Mouse (Mus musculus): ENCODE data around the gene Cxcl3. TPM values are rescaled to one million over a fixed set of nuclear protein-coding genes. Genes with fewer than 3 reads are reported as not detected.

Gene Cxcl3
- polyA plus RNA-seq (2014; fragmentation: Nextera tagmentation; extraction: Ambion mirVana): 0.18 TPM in 1 of 2 replicates, not detected in the other

- Histone ChIP-seq H3K9ac (no peak within 1 kb of the TSS), H3K9me3 (ENCODE audit: low read depth, low read length) (no peaks in the 10 kb centered on the region), H3K27ac (ENCODE audit: low read depth) (no peak within 1 kb of the TSS), H3K4me2 (peak within 1 kb of the TSS; percentile 66), H3K36me3 (ENCODE audit: insufficient read depth) (no peaks in the 10 kb centered on the region), H3K4me1 (ENCODE audit: insufficient read depth) (0 out of 2 replicates have a peak, but pooled peaks cover 5% of the 10 kb centered on the region), H3K4me3 (ENCODE audit: low read depth, low read length) (peak within 1 kb of the TSS; percentile 22; the same call in 1 of the 2 replicates), H3K27me3 (ENCODE audit: insufficient read depth, low read length) (no peaks in the 10 kb centered on the region)
- ATAC-seq (ENCODE audit: insufficient read depth) (peak; percentile 80; the same call in 1 of the 2 replicates), DNase-seq (peak; percentile 67)
- WGBS: 16% methylated on average over 24 of the region's 26 CpGs
- peak; percentile 56 for TF ChIP-seq CTCF (IDR thresholded peaks at IDR 0.05; ENCODE audit: low read depth)
Measured at GRCm38 (mm10) chr5:90785659-90786588, at the start of gene Cxcl3. Cxcl3 (plus strand) TSS chr5:90786103.

- Histone ChIP-seq H3K4me1 (ENCODE audit: insufficient read depth) (no peaks in the 10 kb centered on the region), H3K4me2 (no peak overlapping the region), H3K4me3 (ENCODE audit: low read depth, low read length) (no peak overlapping the region), H3K27ac (ENCODE audit: low read depth) (no peak overlapping the region), H3K36me3 (ENCODE audit: insufficient read depth) (no peaks in the 10 kb centered on the region), H3K9ac (no peak overlapping the region), H3K27me3 (ENCODE audit: insufficient read depth, low read length) (no peaks in the 10 kb centered on the region), H3K9me3 (ENCODE audit: low read depth, low read length) (no peaks in the 10 kb centered on the region)
- DNase-seq: peak; percentile 23
- no peak for ATAC-seq (ENCODE audit: insufficient read depth)
- WGBS: 56% methylated on average over 4 of the region's 4 CpGs
- no peak for TF ChIP-seq CTCF (IDR thresholded peaks at IDR 0.05; ENCODE audit: low read depth)
Measured at GRCm38 (mm10) chr5:90742029-90742428, 43.9 kb upstream of the Cxcl3 start.

GRCm38 (mm10) chr5:90753934-90754333 is 32.0 kb upstream of the Cxcl3 start:
- 94% methylated on average over 1 of the region's 1 CpGs for WGBS

GRCm38 (mm10) chr5:90758020-90758605 is 27.8 kb upstream of the Cxcl3 start:
- TF ChIP-seq CTCF (IDR thresholded peaks at IDR 0.05; ENCODE audit: low read depth): no peak
- H3K4me1 ChIP-seq (ENCODE audit: insufficient read depth): peaks cover 9% of the 10 kb centered on the region
- no peak overlapping the region for H3K4me3 ChIP-seq (ENCODE audit: low read depth, low read length)
- H3K36me3 ChIP-seq (ENCODE audit: insufficient read depth): no peaks in the 10 kb centered on the region
- 40% methylated on average over 5 of the region's 5 CpGs for WGBS
- ATAC-seq (ENCODE audit: insufficient read depth) (peak; percentile 35; the same call in 1 of the 2 replicates), DNase-seq (peak; percentile 85)
- no peak overlapping the region for H3K27ac ChIP-seq (ENCODE audit: low read depth)
- H3K4me2 ChIP-seq: no peak overlapping the region
- no peak overlapping the region for H3K9ac ChIP-seq
- H3K9me3 ChIP-seq (ENCODE audit: low read depth, low read length): no peaks in the 10 kb centered on the region
- peaks cover 9% of the 10 kb centered on the region for H3K27me3 ChIP-seq (ENCODE audit: insufficient read depth, low read length)

More at GRCm38 (mm10) chr5:90753934-90754333, 32.0 kb upstream of the Cxcl3 start:
- no peak for TF ChIP-seq CTCF (IDR thresholded peaks at IDR 0.05; ENCODE audit: low read depth)
- Histone ChIP-seq H3K4me1 (ENCODE audit: insufficient read depth) (peaks cover 7% of the 10 kb centered on the region), H3K4me3 (ENCODE audit: low read depth, low read length) (no peak overlapping the region), H3K4me2 (no peak overlapping the region), H3K27ac (ENCODE audit: low read depth) (no peak overlapping the region), H3K36me3 (ENCODE audit: insufficient read depth) (no peaks in the 10 kb centered on the region), H3K9ac (no peak overlapping the region), H3K9me3 (ENCODE audit: low read depth, low read length) (no peaks in the 10 kb centered on the region), H3K27me3 (ENCODE audit: insufficient read depth, low read length) (no peaks in the 10 kb centered on the region; the same call in 1 of the 2 replicates)
- ATAC-seq (ENCODE audit: insufficient read depth) (no peak), DNase-seq (no peak)

- Histone ChIP-seq H3K27me3 (ENCODE audit: insufficient read depth, low read length) (peaks cover 9% of the 10 kb centered on the region), H3K9ac (no peak within 1 kb of the TSS), H3K4me3 (ENCODE audit: low read depth, low read length) (peak within 1 kb of the TSS; percentile 30), H3K4me1 (ENCODE audit: insufficient read depth) (peaks cover 9% of the 10 kb centered on the region), H3K4me2 (peak within 1 kb of the TSS; percentile 65), H3K36me3 (ENCODE audit: insufficient read depth) (no peaks in the 10 kb centered on the region), H3K27ac (ENCODE audit: low read depth) (no peak within 1 kb of the TSS), H3K9me3 (ENCODE audit: low read depth, low read length) (no peaks in the 10 kb centered on the region)
- TF ChIP-seq CTCF (IDR thresholded peaks at IDR 0.05; ENCODE audit: low read depth): no peak
- DNase-seq (peak; percentile 46), ATAC-seq (ENCODE audit: insufficient read depth) (peak; percentile 50; the same call in 1 of the 2 replicates)
- WGBS: 6% methylated on average over 32 of the region's 32 CpGs
Measured at GRCm38 (mm10) chr5:90759077-90760065, 26.5 kb upstream of the Cxcl3 start, which contains the start of gene Cxcl5. Cxcl5 (plus strand) TSS chr5:90759360.

GRCm38 (mm10) chr5:90760303-90760702 is 25.6 kb upstream of the Cxcl3 start:
- Histone ChIP-seq H3K4me3 (ENCODE audit: low read depth, low read length) (no peak overlapping the region), H3K27me3 (ENCODE audit: insufficient read depth, low read length) (peaks cover 9% of the 10 kb centered on the region), H3K9me3 (ENCODE audit: low read depth, low read length) (no peaks in the 10 kb centered on the region), H3K27ac (ENCODE audit: low read depth) (no peak overlapping the region), H3K36me3 (ENCODE audit: insufficient read depth) (no peaks in the 10 kb centered on the region), H3K4me1 (ENCODE audit: insufficient read depth) (peaks cover 9% of the 10 kb centered on the region), H3K4me2 (no peak overlapping the region), H3K9ac (no peak overlapping the region)
- no peak for DNase-seq
- WGBS: 35% methylated on average over 4 of the region's 4 CpGs
- ATAC-seq (ENCODE audit: insufficient read depth): no peak
- no peak for TF ChIP-seq CTCF (IDR thresholded peaks at IDR 0.05; ENCODE audit: low read depth)

Data from lung, embryonic 14.5 days (tissue).